Mouse (Mus musculus): ENCODE measurements at regions not wholly inside any gene's neighbourhood (a gene's known extent, or its start where the extent isn't known, plus 50 kb on each side); places are given as distances from the start of the nearest gene placed in this dataset.

GRCm38 (mm10) chr11:19666732-19667131 lies 257.4 kb upstream of the Spred2 start:
- TF ChIP-seq POLR2A (IDR thresholded peaks at IDR 0.05; ENCODE audit: borderline replicate concordance, insufficient read depth, low read length) (no peak), CTCF (IDR thresholded peaks at IDR 0.05; ENCODE audit: borderline replicate concordance, insufficient read depth, low read depth, low read length) (no peak)

Data from cerebellum, adult 2 months (tissue).